Mouse (Mus musculus) cerebellum, postnatal 36 days (tissue): Measurements from ENCODE around the gene Rab5b.
"Not testable (repeated sequence)": the region's sequence is repeated elsewhere in the genome, so short reads cannot be mapped to it uniquely, and the experiment has no call there.

ENCODE experiments used
- DNase-seq, 2 experiments: peaks; one replicate each; pipeline ENCODE4 v3.0.0; 2021 to 2022; ENCODE audit warnings: mixed read lengths in 2 of 2

The Rab5b gene

GRCm38 (mm10) chr10:128695992-128696807 is at the start of gene Rab5b:
Gene Rab5b (minus strand): TSS chr10:128696264.
- DNase-seq = peak; percentile 97 to 100

DNA sequence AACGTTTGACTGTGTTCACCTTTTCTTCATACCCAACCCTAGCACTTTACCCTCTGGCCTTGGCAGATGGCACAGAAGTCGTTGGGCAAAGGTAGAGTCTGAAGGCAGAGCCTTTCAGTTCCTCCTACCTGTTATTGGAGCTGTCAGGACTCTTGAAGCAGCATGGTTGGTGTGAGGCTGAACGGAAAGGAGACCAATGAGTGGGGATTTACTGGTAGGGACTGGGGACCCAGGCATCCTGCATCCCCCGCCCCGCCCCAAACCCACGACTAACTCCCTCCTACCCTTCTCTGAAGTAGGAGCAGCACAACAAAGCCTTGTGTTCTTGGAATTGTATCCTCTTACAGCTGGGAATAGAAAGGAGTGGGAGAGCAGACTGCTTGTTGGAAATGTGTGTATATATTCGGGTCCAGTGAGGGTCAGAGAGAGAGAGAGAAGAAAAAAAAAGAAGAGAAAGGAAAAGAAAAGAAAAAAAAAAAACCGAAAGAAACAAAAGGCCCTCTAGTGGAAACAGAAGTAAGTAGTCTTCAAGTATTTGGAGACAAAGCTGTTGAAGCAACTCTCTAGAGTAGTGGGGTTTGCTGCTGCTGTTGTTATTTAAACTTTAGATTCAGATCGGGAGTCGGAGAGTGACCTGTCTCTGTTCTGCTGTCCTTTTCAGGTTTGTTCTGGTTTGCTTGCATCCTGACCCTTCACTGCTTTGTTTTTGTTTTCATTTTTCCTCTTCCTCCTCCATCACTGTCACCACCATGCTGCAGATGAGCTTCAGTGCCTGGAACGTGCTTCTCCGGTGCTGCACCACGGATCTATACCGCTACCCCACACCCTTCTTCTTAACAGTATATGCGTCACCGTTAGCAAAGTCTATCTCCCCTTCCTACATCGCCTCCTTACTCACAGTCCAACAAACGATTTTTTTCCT is 48.9 kb upstream of the Rab5b start, which contains the start of gene Dgka:
Gene Dgka (minus strand): TSS at position 176 of the 922 bp plus-strand sequence.
- no peak for DNase-seq

- DNase-seq = no peak
These were observed 48.1 kb upstream of the Rab5b start for GRCm38 (mm10) chr10:128744211-128744610.

- DNase-seq = peak; percentile 37 to 39
These were observed 47.7 kb upstream of the Rab5b start for GRCm38 (mm10) chr10:128743791-128744191.

DNA sequence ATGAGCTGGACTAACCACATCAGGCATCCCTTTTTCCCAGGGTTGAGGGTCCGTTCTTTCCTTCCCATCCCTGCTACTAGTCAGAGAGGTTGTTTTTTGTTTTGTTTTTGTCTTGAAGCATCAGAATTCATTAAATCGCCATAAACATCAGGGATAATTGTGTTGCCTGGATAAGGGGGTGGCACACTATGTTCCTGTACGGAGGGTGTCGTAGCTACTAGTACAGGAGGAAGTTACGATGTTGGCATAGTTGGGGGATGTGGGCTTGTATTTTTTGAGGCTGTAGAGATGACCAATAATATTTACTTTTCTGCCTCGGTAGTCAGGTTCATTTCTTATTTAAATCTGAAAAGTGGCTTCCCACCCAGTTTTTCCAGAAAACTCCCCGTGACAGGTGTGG is 47.2 kb upstream of the Rab5b start:
- no peak for DNase-seq

GRCm38 (mm10) chr10:128742616-128743015 is 46.6 kb upstream of the Rab5b start:
- no peak for DNase-seq

- DNase-seq = no peak
These were observed 44.2 kb upstream of the Rab5b start for GRCm38 (mm10) chr10:128740296-128740695.

DNA sequence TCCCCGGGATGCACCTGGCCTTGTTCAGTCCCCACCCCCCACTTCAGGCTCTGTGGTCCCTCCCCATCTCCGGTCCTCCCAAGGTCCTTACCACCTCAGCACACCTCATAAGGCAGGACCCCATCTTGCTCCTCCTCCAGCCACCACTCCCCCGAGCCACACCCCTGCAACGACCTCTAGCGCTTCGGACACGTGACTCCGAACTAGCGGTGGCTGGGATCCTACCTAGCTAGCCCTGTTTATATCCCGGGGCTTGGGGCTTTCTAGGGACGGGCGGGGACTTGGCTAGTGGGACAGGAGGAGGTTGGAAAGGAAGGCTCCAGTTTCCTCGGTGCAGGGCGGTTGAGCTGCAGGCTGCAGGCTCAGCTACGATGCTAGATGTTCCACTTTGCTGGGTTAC is 41.4 kb upstream of the Rab5b start:
- no peak for DNase-seq

GRCm38 (mm10) chr10:128731992-128732391 is 35.9 kb upstream of the Rab5b start:
- no peak for DNase-seq

DNA sequence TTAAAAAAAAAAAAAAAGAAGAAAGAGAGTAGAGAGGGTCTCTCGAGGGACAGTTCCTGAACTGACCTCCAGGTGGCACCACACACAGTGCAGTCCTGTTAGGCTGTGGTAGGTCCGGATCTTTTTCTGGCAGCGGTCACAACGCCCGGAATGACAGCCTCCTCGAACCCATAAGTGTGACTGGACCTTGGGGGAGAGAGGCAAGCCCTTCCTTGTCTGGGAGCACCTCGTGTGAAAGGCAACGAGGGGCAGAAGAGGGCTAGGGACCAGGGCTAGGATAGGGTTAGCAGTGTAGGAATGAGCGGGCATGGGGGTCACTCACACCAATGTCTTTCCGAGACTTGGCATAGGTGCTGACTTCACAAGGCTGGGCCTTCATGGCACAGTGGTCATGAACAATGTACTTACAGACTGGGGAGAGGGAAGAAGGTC is 35.0 kb upstream of the Rab5b start:
- peak; percentile 79 to 80 for DNase-seq

DNA sequence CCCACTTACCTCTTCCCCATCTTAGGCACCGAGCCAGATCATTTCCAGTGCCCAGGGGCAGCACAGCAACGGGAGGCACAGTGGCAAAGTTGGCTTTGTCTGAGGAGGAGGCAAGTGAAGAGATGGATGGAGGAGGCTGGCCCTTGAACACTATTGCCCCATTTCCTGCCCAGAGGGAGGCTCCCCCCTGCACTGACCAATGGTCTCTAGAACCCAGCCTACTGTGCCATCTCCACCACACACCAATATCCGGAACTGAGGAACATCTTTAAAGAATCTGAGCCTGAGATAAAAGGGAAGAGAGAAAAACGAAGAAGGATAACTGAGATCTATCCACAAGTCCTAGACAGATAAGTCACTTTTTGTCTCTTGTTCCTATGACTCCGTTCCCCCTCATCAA is 32.0 kb upstream of the Rab5b start:
- DNase-seq = no peak

- DNase-seq = not testable (repeated sequence)
These were observed 29.4 kb upstream of the Rab5b start for GRCm38 (mm10) chr10:128725466-128725865.

DNA sequence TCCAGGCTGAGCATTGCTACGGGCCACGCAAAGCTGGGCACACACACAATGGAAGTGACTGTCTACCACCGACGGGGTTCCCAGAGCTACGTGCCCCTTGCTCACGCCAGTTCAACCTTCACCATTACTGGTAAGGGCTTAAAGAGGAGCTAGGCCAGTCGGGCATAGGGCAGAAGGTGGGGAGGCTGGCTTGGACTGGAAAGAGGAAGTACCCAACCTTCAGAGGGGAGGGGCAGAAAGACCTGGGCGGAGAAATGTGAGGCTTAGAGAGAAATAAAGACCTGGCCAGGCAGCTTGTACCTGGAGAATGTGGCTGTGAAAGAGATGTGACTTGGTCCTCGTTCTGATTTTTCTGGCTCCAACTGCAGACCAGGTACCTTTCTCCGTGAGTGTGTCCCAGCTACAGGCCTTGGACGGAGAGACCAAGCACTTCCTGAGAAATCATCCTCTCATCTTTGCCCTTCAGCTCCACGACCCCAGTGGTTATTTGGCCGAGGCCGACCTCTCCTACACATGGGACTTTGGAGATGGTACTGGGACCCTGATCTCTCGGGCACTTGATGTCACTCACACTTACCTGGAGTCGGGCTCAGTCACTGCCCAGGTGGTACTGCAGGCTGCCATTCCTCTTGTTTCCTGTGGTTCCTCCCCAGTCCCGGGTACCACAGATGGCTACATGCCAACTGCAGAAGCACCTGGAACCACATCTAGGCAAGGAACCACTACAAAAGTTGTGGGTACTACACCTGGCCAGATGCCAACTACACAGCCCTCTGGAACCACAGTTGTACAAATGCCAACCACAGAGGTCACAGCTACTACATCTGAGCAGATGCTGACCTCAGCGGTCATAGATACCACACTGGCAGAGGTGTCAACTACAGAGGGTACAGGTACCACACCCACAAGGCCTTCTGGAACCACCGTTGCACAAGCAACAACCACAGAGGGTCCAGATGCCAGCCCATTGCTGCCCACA is 19.8 kb upstream of the Rab5b start:
- no peak for DNase-seq

- not testable (repeated sequence) for DNase-seq
These were observed 15.3 kb upstream of the Rab5b start for GRCm38 (mm10) chr10:128711318-128711717.

GRCm38 (mm10) chr10:128705317-128705693 is 9.2 kb upstream of the Rab5b start:
- peak in 1 of 2 experiments; percentile 8 for DNase-seq

GRCm38 (mm10) chr10:128704491-128705316 is 8.6 kb upstream of the Rab5b start, which contains the start of gene Cdk2:
Gene Cdk2 (minus strand): TSS chr10:128705031.
- peak; percentile 79 to 85 for DNase-seq

DNA sequence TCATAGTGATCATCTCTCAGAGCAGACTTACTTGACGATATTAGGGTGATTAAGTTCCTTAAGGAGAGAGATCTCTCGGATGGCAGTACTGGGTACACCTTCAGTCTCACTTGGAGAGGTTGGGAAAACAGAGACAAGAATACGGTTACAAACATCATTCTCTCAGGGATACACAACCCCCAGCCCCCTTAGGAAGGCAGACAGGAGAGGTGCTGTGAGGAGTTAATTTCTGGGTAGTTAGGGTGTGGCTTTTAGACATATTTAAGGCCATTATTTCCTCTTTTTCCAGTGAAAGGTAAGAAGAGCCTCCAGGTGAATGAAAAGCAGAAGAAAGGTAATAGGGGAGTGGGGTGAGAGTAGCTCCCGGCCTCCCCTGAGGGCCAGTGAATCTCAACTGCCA is 7.8 kb upstream of the Rab5b start, which contains the start of gene Pmel:
Gene Pmel (plus strand): TSS at position 301 of the 400 bp plus-strand sequence.
- DNase-seq = no peak

DNA sequence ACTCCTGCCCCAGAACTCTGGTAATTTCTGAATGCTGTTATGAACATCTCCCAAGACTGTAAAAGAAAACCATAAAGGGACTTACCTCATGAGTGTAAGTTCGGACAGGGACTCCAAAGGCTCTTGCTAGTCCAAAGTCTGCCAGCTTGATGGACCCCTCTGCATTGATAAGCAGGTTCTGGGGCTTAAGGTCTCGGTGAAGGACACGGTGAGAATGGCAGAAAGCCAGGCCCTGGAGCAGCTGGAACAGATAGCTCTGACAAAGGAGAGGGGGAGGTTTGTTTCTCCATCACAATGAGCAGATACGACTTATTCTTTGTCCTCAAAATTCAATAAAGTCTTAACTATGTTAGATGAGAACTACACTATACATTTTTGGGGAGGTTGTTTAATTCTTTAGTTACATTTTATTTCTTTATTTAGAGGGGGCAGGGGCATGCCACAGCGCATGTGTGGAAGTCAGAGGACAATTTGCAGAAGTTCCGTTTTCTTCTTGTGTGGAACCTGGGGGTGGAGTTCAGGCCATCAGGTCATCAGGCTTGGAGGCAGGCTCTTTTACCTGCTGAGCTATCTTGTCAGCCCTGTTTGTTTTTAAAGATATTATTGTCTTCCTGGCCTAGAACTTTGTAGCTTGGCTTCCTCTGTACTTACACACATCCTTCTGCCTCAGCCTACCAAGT is 6.4 kb upstream of the Rab5b start:
- no peak for DNase-seq

GRCm38 (mm10) chr10:128700712-128701111 is 4.6 kb upstream of the Rab5b start:
- DNase-seq = no peak

GRCm38 (mm10) chr10:128699611-128700010 is 3.5 kb upstream of the Rab5b start:
- DNase-seq = no peak

GRCm38 (mm10) chr10:128699006-128699405 is 2.9 kb upstream of the Rab5b start:
- no peak for DNase-seq
